Mouse (Mus musculus) MEL (cell line): ENCODE data around the gene Fscn2. TPM values are rescaled to one million over a fixed set of nuclear protein-coding genes. Genes with fewer than 3 reads are reported as not detected.

Source experiments
- DNase-seq: peaks from one replicate; pipeline ENCODE4 v3.0.0; 2011; ENCODE audit warnings: low read depth, low spot score
- H3K27ac ChIP-seq: 2 replicates; pipeline ENCODE4 v1.5.1; 2012; ENCODE audit warnings: low read depth, mild to moderate bottlenecking, control low read depth, low read length, moderate library complexity; ENCODE audit not compliant: control insufficient read depth
- H3K27me3 ChIP-seq, 2 experiments: fragments of 150-350 bp in 1 of 2; sonication (generic) in 1 of 2; 2 replicates each; pipeline ENCODE4 v1.6.1; 2012; ENCODE audit warnings: low read length in 2 of 2, mild to moderate bottlenecking in 2 of 2, improper control_type of control experiment in 1 of 2, moderate library complexity in 1 of 2; ENCODE audit not compliant: insufficient read depth in 2 of 2, control insufficient read depth in 1 of 2
- H3K36me3 ChIP-seq, 2 experiments: 2 replicates each; pipeline ENCODE4 v1.6.1; 2012 to 2014; ENCODE audit warnings: low read length in 2 of 2, improper control_type of control experiment in 1 of 2, inconsistent platforms in 1 of 2, mild to moderate bottlenecking in 1 of 2; ENCODE audit not compliant: insufficient read depth in 2 of 2, control insufficient read depth in 1 of 2
- H3K4me1 ChIP-seq, 2 experiments: fragments of 150-350 bp in 1 of 2; sonication (generic) in 1 of 2; 2 replicates each; pipeline ENCODE4 v1.6.1; 2012; ENCODE audit warnings: low read length in 2 of 2, improper control_type of control experiment in 1 of 2, mild to moderate bottlenecking in 1 of 2; ENCODE audit not compliant: insufficient read depth in 2 of 2, control insufficient read depth in 1 of 2
- H3K4me3 ChIP-seq, 2 experiments: fragments of 150-350 bp in 1 of 2; sonication (generic) in 1 of 2; 2 replicates each; pipeline ENCODE4 v1.5.1; 2012; ENCODE audit warnings: low read depth in 2 of 2, low read length in 2 of 2, mild to moderate bottlenecking in 2 of 2, moderate library complexity in 2 of 2, control low read depth in 1 of 2, improper control_type of control experiment in 1 of 2; ENCODE audit not compliant: control insufficient read depth in 1 of 2, insufficient read depth in 1 of 2
- H3K79me2 ChIP-seq: 2 replicates; pipeline ENCODE4 v1.6.1; 2012; ENCODE audit warnings: mild to moderate bottlenecking, low read length, moderate library complexity; ENCODE audit not compliant: control insufficient read depth, poor library complexity, insufficient read depth
- H3K9ac ChIP-seq: 2 replicates; pipeline ENCODE4 v1.6.1; 2012; ENCODE audit warnings: low read depth, mild to moderate bottlenecking, control low read depth, low read length, moderate library complexity; ENCODE audit not compliant: control insufficient read depth, poor library complexity, severe bottlenecking
- H3K9me3 ChIP-seq: fragments of 150-350 bp; sonication (generic); replicated peaks from 2 replicates; pipeline ENCODE4 v1.6.1; 2012; ENCODE audit warnings: mild to moderate bottlenecking, low read length, improper control_type of control experiment, moderate library complexity; ENCODE audit not compliant: insufficient read depth
- CHD2 ChIP-seq: IDR thresholded peaks from 2 replicates; pipeline ENCODE4 v1.6.1; 2011; ENCODE audit warnings: low read length, improper control_type of control experiment
- CTCF ChIP-seq, 3 experiments: IDR thresholded peaks in 2 of 3; conservative IDR thresholded peaks in 1 of 3; 2 replicates each; pipeline ENCODE4 v1.5.1; 2011 to 2012; ENCODE audit warnings: low read length in 3 of 3, low read depth in 2 of 3, mild to moderate bottlenecking in 2 of 3, improper control_type of control experiment in 1 of 3, inconsistent platforms in 1 of 3, mixed read lengths in 1 of 3, moderate library complexity in 1 of 3; ENCODE audit not compliant: control insufficient read depth in 1 of 3, insufficient read depth in 1 of 3, poor library complexity in 1 of 3, severe bottlenecking in 1 of 3
- E2F4 ChIP-seq: IDR thresholded peaks from 2 replicates; pipeline ENCODE4 v1.6.1; 2011; ENCODE audit warnings: low read depth, low read length, improper control_type of control experiment, borderline replicate concordance
- EP300 ChIP-seq, 2 experiments: IDR thresholded peaks; 2 replicates each; pipeline ENCODE4 v1.6.1; 2011; ENCODE audit warnings: improper control_type of control experiment in 2 of 2, low read length in 2 of 2, low read depth in 1 of 2, mild to moderate bottlenecking in 1 of 2
- GATA1 ChIP-seq: IDR thresholded peaks from 2 replicates; pipeline ENCODE4 v1.6.1; 2011; ENCODE audit warnings: low read depth, low read length, improper control_type of control experiment
- KAT2A ChIP-seq: conservative IDR thresholded peaks from 2 replicates; pipeline ENCODE4 v1.6.1; 2012; ENCODE audit warnings: low read depth, low read length, improper control_type of control experiment, inconsistent platforms
- MAX ChIP-seq: IDR thresholded peaks from 2 replicates; pipeline ENCODE4 v1.6.1; 2011; ENCODE audit warnings: low read length, improper control_type of control experiment
- MEF2A ChIP-seq: IDR thresholded peaks from 2 replicates; pipeline ENCODE4 v1.6.1; 2014; ENCODE audit warnings: low read depth, mild to moderate bottlenecking, inconsistent platforms, low read length, improper control_type of control experiment; ENCODE audit not compliant: poor library complexity, insufficient replicate concordance, severe bottlenecking; ENCODE audit errors: extremely low read depth
- MXI1 ChIP-seq: IDR thresholded peaks from 2 replicates; pipeline ENCODE4 v1.6.1; 2011; ENCODE audit warnings: mild to moderate bottlenecking, low read depth, low read length, improper control_type of control experiment
- NELFE ChIP-seq: IDR thresholded peaks from 2 replicates; pipeline ENCODE4 v1.6.1; 2011; ENCODE audit warnings: low read depth, low read length, improper control_type of control experiment
- POLR2AphosphoS2 ChIP-seq: IDR thresholded peaks from 2 replicates; pipeline ENCODE4 v1.6.1; 2011; ENCODE audit warnings: low read length, improper control_type of control experiment
- POLR2AphosphoS5 ChIP-seq: IDR thresholded peaks from 2 replicates; pipeline ENCODE4 v1.6.1; 2012; ENCODE audit warnings: low read depth, borderline replicate concordance, mild to moderate bottlenecking, inconsistent platforms, low read length, moderate library complexity, mixed read lengths
- RCOR1 ChIP-seq: IDR thresholded peaks from 2 replicates; pipeline ENCODE4 v1.6.1; 2012; ENCODE audit warnings: low read depth, mild to moderate bottlenecking, inconsistent platforms, low read length, improper control_type of control experiment
- TAL1 ChIP-seq: IDR thresholded peaks from 2 replicates; pipeline ENCODE4 v1.6.1; 2012; ENCODE audit warnings: mild to moderate bottlenecking, inconsistent platforms, low read length, moderate library complexity, mixed read lengths
- TBP ChIP-seq: IDR thresholded peaks from 2 replicates; pipeline ENCODE4 v1.8.0; 2011; ENCODE audit warnings: low read depth, low read length, improper control_type of control experiment
- TCF12 ChIP-seq: IDR thresholded peaks from 2 replicates; pipeline ENCODE4 v1.6.1; 2014; ENCODE audit warnings: low read depth, mild to moderate bottlenecking, inconsistent platforms, low read length, improper control_type of control experiment, moderate library complexity
- USF1 ChIP-seq: IDR thresholded peaks from 2 replicates; pipeline ENCODE4 v1.6.1; 2014; ENCODE audit warnings: low read depth, mild to moderate bottlenecking, inconsistent platforms, low read length, improper control_type of control experiment, moderate library complexity
- ZC3H11A ChIP-seq: IDR thresholded peaks from 2 replicates; pipeline ENCODE4 v1.6.1; 2012; ENCODE audit warnings: low read depth, mild to moderate bottlenecking, inconsistent platforms, low read length, improper control_type of control experiment
- ZKSCAN1 ChIP-seq: IDR thresholded peaks from 2 replicates; pipeline ENCODE4 v1.6.1; 2012; ENCODE audit warnings: low read depth, mild to moderate bottlenecking, inconsistent platforms, low read length, improper control_type of control experiment, moderate library complexity
- polyA plus RNA-seq, 2 experiments: library from polyadenylated mRNA; stranded (reverse) in 1 of 2; unstranded in 1 of 2; fragments of >175 nt in 1 of 2; fragments of >200 nt in 1 of 2; gene quantifications; 2 replicates each; pipeline versions ENCODE4 v1.2.1 to v1.2.4; 2012; ENCODE audit warnings: low replicate concordance in 2 of 2, low read depth in 1 of 2; ENCODE audit not compliant: insufficient read length in 2 of 2, insufficient read depth in 1 of 2, missing spikeins in 1 of 2
- total RNA-seq: library from RNA; depleted of rRNA; stranded (reverse); fragments of 300-350 nt; gene quantifications from 2 replicates; pipeline ENCODE4 v1.2.3, GENCODE M21; 2012

The Fscn2 gene
- total and polyA plus RNA-seq, 3 experiments: 0.61 to 0.62 TPM; not detected in 1

- TF ChIP-seq E2F4: peak; percentile 83
- TF ChIP-seq RCOR1: peak; percentile 35; the same call in 1 of the 2 replicates
- no peak for TF ChIP-seq GATA1
- peak; percentile 27; the same call in 1 of the 2 replicates for TF ChIP-seq MEF2A
- TF ChIP-seq POLR2AphosphoS2: peak; percentile 97
- TF ChIP-seq, all 39 proteins: peak for 30
These were observed 17.5 kb downstream of the Fscn2 start, which contains the start of gene Faap100 (continued) for GRCm38 (mm10) chr11:120378611-120379540.

- Histone ChIP-seq H3K9me3 (no peaks in the 10 kb centered on the region), H3K27me3 (no peaks in the 10 kb centered on the region), H3K36me3 (peaks cover 0 to 9% of the 10 kb centered on the region in 2 experiments; a peak in 2 of 4 replicates), H3K4me1 (peaks cover 5 to 11% of the 10 kb centered on the region in 2 experiments; a peak in 3 of 4 replicates), H3K79me2 (peaks cover 11% of the 10 kb centered on the region), H3K4me3 (no peak overlapping the region), H3K9ac (no peak overlapping the region), H3K27ac (no peak overlapping the region)
- DNase-seq: no peak
- TF ChIP-seq ZC3H11A: no peak
- no peak for TF ChIP-seq CHD2
- no peak for TF ChIP-seq TAL1
- no peak for TF ChIP-seq EP300 (IDR thresholded peaks at IDR 0.05; ENCODE audit: low read depth in 1 of 2, low read length in 2 of 2)
- no peak for TF ChIP-seq POLR2AphosphoS5
- TF ChIP-seq USF1: no peak
- TF ChIP-seq RCOR1: no peak
- TF ChIP-seq TCF12: no peak
- TF ChIP-seq MEF2A: no peak
These were observed 18.9 kb downstream of the Fscn2 start for GRCm38 (mm10) chr11:120380271-120380670.

GRCm38 (mm10) chr11:120381157-120381556 is 19.8 kb downstream of the Fscn2 start:
- no peak overlapping the region for H3K4me3 ChIP-seq
- H3K4me1 ChIP-seq: peaks cover 5 to 11% of the 10 kb centered on the region in 2 experiments; a peak in 3 of 4 replicates
- no peaks in the 10 kb centered on the region for H3K27me3 ChIP-seq
- H3K36me3 ChIP-seq: peaks cover 0 to 11% of the 10 kb centered on the region in 2 experiments; a peak in 2 of 4 replicates
- TF ChIP-seq KAT2A (no peak), ZC3H11A (no peak), CTCF (IDR thresholded peaks at IDR 0.05 in 2 of 3, conservative IDR thresholded peaks at IDR 0.05 in 1 of 3; ENCODE audit: control insufficient read depth in 1 of 3, insufficient read depth in 1 of 3, low read depth in 2 of 3, low read length in 3 of 3, poor library complexity in 1 of 3, severe bottlenecking in 1 of 3) (no peak), MXI1 (no peak), TBP (no peak), NELFE (no peak), ZKSCAN1 (no peak), MAX (no peak), EP300 (IDR thresholded peaks at IDR 0.05; ENCODE audit: low read depth in 1 of 2, low read length in 2 of 2) (no peak), TAL1 (no peak)
- no peaks in the 10 kb centered on the region for H3K9me3 ChIP-seq
- H3K9ac ChIP-seq: no peak overlapping the region
- no peak for DNase-seq
- H3K27ac ChIP-seq: no peak overlapping the region
- H3K79me2 ChIP-seq: peaks cover 11% of the 10 kb centered on the region
